Mouse (Mus musculus) adrenal gland (tissue): Measurements from ENCODE around the gene Mtmr14.

Experiments
- intact Hi-C: fragments of 180-260 bp; cut with DNase I; formaldehyde crosslinking; loops from one replicate; pipeline ENCODE4 v1.15.1; 2025

The Mtmr14 gene

DNA sequence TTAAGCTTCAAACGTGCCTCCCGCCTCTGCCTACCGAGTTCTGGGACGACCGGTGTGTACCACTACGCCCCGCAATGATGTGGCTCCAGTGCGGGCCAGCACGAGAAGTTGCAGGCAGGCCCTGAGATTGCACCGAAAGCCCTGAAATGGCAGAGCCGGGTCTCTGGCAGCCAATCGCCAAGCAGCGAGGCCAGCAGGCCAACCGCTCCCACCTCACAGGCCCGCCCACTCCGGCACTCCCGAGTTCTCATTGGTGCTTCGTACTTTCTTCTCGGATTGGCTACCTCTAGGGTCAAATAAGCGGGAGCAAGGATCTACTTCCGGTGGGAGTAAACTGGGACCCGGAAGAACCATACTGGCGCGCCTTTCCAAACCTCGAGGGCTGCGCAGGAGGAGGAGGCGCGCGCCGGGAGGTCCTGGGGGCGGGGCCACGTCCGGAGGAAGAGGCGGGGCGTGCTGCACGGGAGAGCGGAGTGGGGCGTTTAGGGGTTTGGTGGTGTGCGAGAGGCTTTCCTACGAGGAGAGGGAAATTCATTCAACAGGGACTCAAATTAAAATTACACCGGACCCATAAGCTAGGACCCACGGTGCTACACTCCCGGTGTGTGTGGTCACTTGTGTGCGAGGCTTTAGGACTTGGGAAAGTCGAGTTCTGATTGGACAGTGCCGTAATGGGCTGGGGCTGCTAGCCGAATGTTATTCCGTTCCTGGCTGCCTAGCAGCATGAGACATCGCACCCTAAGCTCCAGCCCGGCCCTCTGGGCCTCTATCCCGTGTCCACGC is 89.1 kb downstream of the Mtmr14 start, which contains the start of gene Ogg1:
Ogg1 (plus strand) TSS at position 440 of the 783 bp plus-strand sequence.
- intact Hi-C loops, result loop anchor here (2.0 kb wide), 1 partner anchor 50 kb away; the partner anchor contains the start of gene Tada3

DNA sequence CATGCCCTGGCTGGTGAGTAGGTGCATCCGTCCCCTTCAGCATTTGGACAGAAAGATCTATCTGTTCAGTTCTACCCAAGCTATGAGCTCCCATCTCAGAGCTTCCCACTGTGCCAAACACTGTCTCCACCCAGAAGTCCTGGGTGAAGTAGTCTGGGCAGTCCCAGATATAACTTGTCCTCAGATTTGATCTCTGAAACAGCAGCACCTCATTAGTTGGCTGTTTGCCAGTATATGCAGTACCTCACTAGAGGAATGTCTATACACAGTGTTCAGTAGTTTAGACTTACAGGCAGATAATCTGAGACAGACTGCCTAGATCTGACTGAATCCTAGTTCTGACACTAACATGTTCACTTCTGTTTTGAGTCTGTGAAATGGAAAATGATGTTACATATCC is 91.8 kb downstream of the Mtmr14 start:
- intact Hi-C loops, result no loop called here

DNA sequence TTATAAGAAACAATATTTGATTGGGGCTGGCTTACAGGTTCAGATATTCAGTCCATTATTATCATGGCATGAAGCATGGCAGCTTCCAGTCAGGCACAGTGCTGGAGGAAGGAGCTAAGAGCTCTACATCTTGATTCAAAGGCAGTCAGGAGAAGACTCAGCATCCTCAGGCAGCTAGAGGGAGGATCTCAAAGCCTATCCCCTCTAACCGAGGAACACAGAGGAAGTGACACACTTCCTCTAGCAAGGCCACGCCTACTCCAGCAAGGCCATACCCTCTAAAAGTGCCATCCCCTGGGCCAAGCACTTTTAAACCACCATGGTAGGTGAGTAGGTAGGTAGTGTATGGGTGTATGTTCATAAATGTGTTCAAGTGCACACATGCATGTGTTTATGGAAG is 92.9 kb downstream of the Mtmr14 start:
- intact Hi-C loops, result no loop called here
